Comparison of ENCODE assay signal across 20 mouse cellular contexts in genomic region chr3:98814101-98814670, GRCm38 (mm10). TPM values are rescaled to one million over a fixed set of nuclear protein-coding genes. Genes with fewer than 3 reads are reported as not detected.
A peak's percentile ranks its signal among the peaks of the same experiment; 100 is the strongest.
DNase-seq lines count a peak whose midpoint lies in the region; ATAC-seq and TF ChIP-seq lines count a peak whose summit lies in the region.
"Had no signal": no experiment of that assay in that cellular context is flagged by ENCODE, and none has a peak within 500 bp of the region (broad histone marks: within the 10 kb centered on the region; RNA-seq: fewer than 3 reads in every experiment).

Gene Hsd3b6, minus strand, starts transcription at chr3:98814443.

- ATAC-seq in heart, embryonic 11.5 days (replicated peaks; ENCODE audit: insufficient number of reproducible peaks, low FRiP score, low TSS enrichment) = peak; percentile 65; the same call in 1 of the 2 replicates
- ATAC-seq in neural tube, embryonic 12.5 days (ENCODE audit: low FRiP score, low read depth) = no peak
- no peak for ATAC-seq in embryonic facial prominence, embryonic 12.5 days (ENCODE audit: insufficient number of reproducible peaks, insufficient read depth, low FRiP score, low TSS enrichment)
- ATAC-seq in liver, embryonic 16.5 days (ENCODE audit: low read depth) = peak; percentile 54; the same call in 1 of the 2 replicates
- no peak for ATAC-seq in frontal cortex, adult (ENCODE audit: low TSS enrichment)
- ATAC-seq: Patski had no signal

- no peaks in the 10 kb centered on the region for H3K9me3 ChIP-seq in heart, embryonic 11.5 days (replicated peaks; ENCODE audit: control insufficient read depth, low read length)
- H3K9me3 ChIP-seq in neural tube, embryonic 12.5 days = no peaks in the 10 kb centered on the region
- H3K9me3 ChIP-seq in embryonic facial prominence, embryonic 12.5 days = no peaks in the 10 kb centered on the region
- H3K9me3 ChIP-seq in liver, embryonic 16.5 days (replicated peaks; ENCODE audit: control insufficient read depth, low read length) = no peaks in the 10 kb centered on the region
- H3K9me3 ChIP-seq: stomach, embryonic 15.5 days had no signal

- no peak for TF ChIP-seq EP300 in heart, adult 2 months (IDR thresholded peaks at IDR 0.05; ENCODE audit: insufficient read depth, low read depth, low read length)

- no peaks in the 10 kb centered on the region for H3K4me1 ChIP-seq in heart, embryonic 11.5 days (ENCODE audit: control insufficient read depth, insufficient read depth, low read length)
- H3K4me1 ChIP-seq in heart, adult 2 months (ENCODE audit: control insufficient read depth, insufficient read depth, low read length) = no peaks in the 10 kb centered on the region
- no peaks in the 10 kb centered on the region for H3K4me1 ChIP-seq in neural tube, embryonic 12.5 days
- no peaks in the 10 kb centered on the region for H3K4me1 ChIP-seq in embryonic facial prominence, embryonic 12.5 days
- H3K4me1 ChIP-seq in liver, embryonic 16.5 days (ENCODE audit: control insufficient read depth, low read depth, low read length) = no peaks in the 10 kb centered on the region; the same call in none of the 2 replicates
- H3K4me1 ChIP-seq: stomach, embryonic 15.5 days had no signal

- H3K79me2 ChIP-seq in heart, adult 2 months (replicated peaks; ENCODE audit: control insufficient read depth, insufficient read depth, low read length) = no peaks in the 10 kb centered on the region

- no peak within 1 kb of the TSS for H3K27ac ChIP-seq in heart, embryonic 11.5 days (ENCODE audit: low read depth, low read length)
- no peak within 1 kb of the TSS for H3K27ac ChIP-seq in heart, adult 2 months
- H3K27ac ChIP-seq in neural tube, embryonic 12.5 days = no peak within 1 kb of the TSS
- H3K27ac ChIP-seq in embryonic facial prominence, embryonic 12.5 days = no peak within 1 kb of the TSS
- H3K27ac ChIP-seq in liver, embryonic 16.5 days (ENCODE audit: low read length) = no peak within 1 kb of the TSS
- H3K27ac ChIP-seq: left cerebral cortex, adult 2 months; stomach, embryonic 15.5 days had no signal

- no peaks in the 10 kb centered on the region for H3K36me3 ChIP-seq in heart, embryonic 11.5 days (ENCODE audit: control insufficient read depth, insufficient read depth, low read length)
- H3K36me3 ChIP-seq in heart, adult 2 months (ENCODE audit: control insufficient read depth, insufficient read depth, low read length) = no peaks in the 10 kb centered on the region
- H3K36me3 ChIP-seq in neural tube, embryonic 12.5 days = no peaks in the 10 kb centered on the region
- no peaks in the 10 kb centered on the region for H3K36me3 ChIP-seq in embryonic facial prominence, embryonic 12.5 days
- no peaks in the 10 kb centered on the region for H3K36me3 ChIP-seq in liver, embryonic 16.5 days (ENCODE audit: control insufficient read depth, insufficient read depth)
- H3K36me3 ChIP-seq: stomach, embryonic 15.5 days had no signal

- DNase-seq in heart, adult 2 months = no peak
- no peak for DNase-seq in neural tube, embryonic 10.5 days (ENCODE audit: extremely low spot score, low spot score)
- no peak for DNase-seq in left cerebral cortex, postnatal 14 days (ENCODE audit: low spot score in 2 of 2)
- DNase-seq: cerebellum, adult 18-20 months; kidney, adult 18-20 months; lung, adult 2 months had no signal

- H3K4me3 ChIP-seq in heart, embryonic 11.5 days (ENCODE audit: low read depth, low read length) = peak within 1 kb of the TSS; percentile 2
- no peak within 1 kb of the TSS for H3K4me3 ChIP-seq in heart, adult 2 months
- H3K4me3 ChIP-seq in neural tube, embryonic 12.5 days = no peak within 1 kb of the TSS
- H3K4me3 ChIP-seq in embryonic facial prominence, embryonic 12.5 days = no peak within 1 kb of the TSS
- no peak within 1 kb of the TSS for H3K4me3 ChIP-seq in liver, embryonic 16.5 days (ENCODE audit: low read depth, low read length)
- H3K4me3 ChIP-seq: left cerebral cortex, adult 2 months; stomach, embryonic 15.5 days had no signal

- H3K9ac ChIP-seq in heart, embryonic 11.5 days (ENCODE audit: low read depth, low read length) = no peak within 1 kb of the TSS
- H3K9ac ChIP-seq in heart, adult 2 months (ENCODE audit: low read depth, low read length) = no peak within 1 kb of the TSS
- no peak within 1 kb of the TSS for H3K9ac ChIP-seq in neural tube, embryonic 12.5 days
- no peak within 1 kb of the TSS for H3K9ac ChIP-seq in embryonic facial prominence, embryonic 12.5 days
- H3K9ac ChIP-seq in liver, embryonic 16.5 days (ENCODE audit: low read depth, low read length) = no peak within 1 kb of the TSS
- H3K9ac ChIP-seq: stomach, embryonic 15.5 days had no signal

- WGBS in heart, embryonic 11.5 days (ENCODE audit: insufficient replicate concordance) = 55% methylated on average over 6 of the region's 6 CpGs
- WGBS in heart, adult 2 months = 58% methylated on average over 6 of the region's 6 CpGs
- 83% methylated on average over 6 of the region's 6 CpGs for WGBS in neural tube, embryonic 12.5 days
- WGBS in embryonic facial prominence, embryonic 12.5 days = 70% methylated on average over 6 of the region's 6 CpGs
- 47% methylated on average over 6 of the region's 6 CpGs for WGBS in liver, embryonic 16.5 days (ENCODE audit: insufficient replicate concordance)

- no peak for TF ChIP-seq CTCF in heart, adult 2 months (IDR thresholded peaks at IDR 0.05)

- H3K4me2 ChIP-seq in heart, embryonic 11.5 days = peak within 1 kb of the TSS; percentile 30; the same call in 1 of the 2 replicates
- no peak within 1 kb of the TSS for H3K4me2 ChIP-seq in neural tube, embryonic 12.5 days (replicated peaks)
- no peak within 1 kb of the TSS for H3K4me2 ChIP-seq in embryonic facial prominence, embryonic 12.5 days (replicated peaks)
- no peak within 1 kb of the TSS for H3K4me2 ChIP-seq in liver, embryonic 16.5 days (ENCODE audit: low read depth, low read length)
- H3K4me2 ChIP-seq: stomach, embryonic 15.5 days had no signal

- no peak for TF ChIP-seq POLR2A in heart, adult 2 months (IDR thresholded peaks at IDR 0.05; ENCODE audit: insufficient read depth, low read depth, low read length)

- no peaks in the 10 kb centered on the region for H3K27me3 ChIP-seq in heart, embryonic 11.5 days (ENCODE audit: control insufficient read depth, insufficient read depth, low read length)
- H3K27me3 ChIP-seq in heart, adult 2 months (ENCODE audit: control insufficient read depth, insufficient read depth, low read length) = no peaks in the 10 kb centered on the region
- no peaks in the 10 kb centered on the region for H3K27me3 ChIP-seq in neural tube, embryonic 12.5 days (replicated peaks)
- no peaks in the 10 kb centered on the region for H3K27me3 ChIP-seq in embryonic facial prominence, embryonic 12.5 days
- H3K27me3 ChIP-seq in liver, embryonic 16.5 days (ENCODE audit: control insufficient read depth, insufficient read depth, low read depth, low read length) = no peaks in the 10 kb centered on the region
- H3K27me3 ChIP-seq: Patski; stomach, embryonic 15.5 days had no signal

- intact Hi-C loops in heart, adult 2 months (cut with DNase I) = no loop called here
- intact Hi-C loops in left cerebral cortex, postnatal 14 days (cut with DNase I) = no loop called here

RNA-seq across cellular contexts. Expression of gene Hsd3b6, which starts in this region (rescaled TPM):
- polyA plus RNA-seq in heart, embryonic 11.5 days (2014; fragmentation: Nextera tagmentation; extraction: Ambion mirVana) = 79.8 and 85.2 TPM in 2 replicates
- total RNA-seq in heart, adult 2 months (2021) = not detected
- not detected in 2 replicates for polyA plus RNA-seq in heart, adult 2 months (2012; rRNA removed)
- 24.5 and 28.8 TPM in 2 replicates for polyA plus RNA-seq in neural tube, embryonic 12.5 days (2016; fragmentation: Nextera tagmentation; extraction: Ambion mirVana)
- 33.3 and 35.1 TPM in 2 replicates for polyA plus RNA-seq in embryonic facial prominence, embryonic 12.5 days (2016; fragmentation: Nextera tagmentation; extraction: Ambion mirVana)
- 4.2 and 5.3 TPM in 2 replicates for polyA plus RNA-seq in liver, embryonic 16.5 days (2015; fragmentation: Nextera tagmentation; extraction: Ambion mirVana)
- not detected for total RNA-seq in left cerebral cortex, postnatal 14 days (2021)
- total RNA-seq: hematopoietic stem cell, adult 5-6 weeks; left cerebral cortex, adult 2 months; megakaryocyte progenitor cell, adult 5-6 weeks had no signal
- polyA plus RNA-seq: frontal cortex, adult 2 months; gonadal fat pad, adult 2 months; large intestine, adult 2 months; lung, adult 2 months; small intestine, adult 2 months had no signal

Comparison
In these comparisons a context has a peak if more than half of its experiments do, and no peak if none do; other contexts are left out.
1. ATAC-seq: peak in heart, embryonic 11.5 days (single experiment) and liver, embryonic 16.5 days (single experiment); none in neural tube, embryonic 12.5 days (single experiment), embryonic facial prominence, embryonic 12.5 days (single experiment) and frontal cortex, adult (single experiment).